Mouse (Mus musculus) neural tube, embryonic 11.5 days (tissue): ENCODE measurements around the gene Qk. TPM values are rescaled to one million over a fixed set of nuclear protein-coding genes. Genes with fewer than 3 reads are reported as not detected.

ENCODE experiments used
- ATAC-seq: fragments of 200-750 bp; cut with Nextera tagmentation; 2 replicates; pipeline ENCODE4 v1.8.0; 2017; ENCODE audit warnings: moderate number of reproducible peaks, mild to moderate bottlenecking, moderate TSS enrichment, moderate library complexity; ENCODE audit not compliant: insufficient read depth, low FRiP score, low TSS enrichment
- DNase-seq: peaks from one replicate; pipeline ENCODE4 v3.0.0-alpha.2; 2015; ENCODE audit warnings: low spot score
- H3K27ac ChIP-seq: fragments of 300-500 bp; sonication (generic); 2 replicates; pipeline ENCODE4 v1.5.1; 2014; ENCODE audit warnings: low read depth, mild to moderate bottlenecking, low read length
- H3K27me3 ChIP-seq: fragments of 300-500 bp; sonication (generic); 2 replicates; pipeline ENCODE4 v1.6.1; 2014; ENCODE audit warnings: mild to moderate bottlenecking, low read length, mixed read lengths; ENCODE audit not compliant: control insufficient read depth, insufficient read depth
- H3K36me3 ChIP-seq: fragments of 300-500 bp; sonication (generic); 2 replicates; pipeline ENCODE4 v1.6.1; 2014; ENCODE audit warnings: mild to moderate bottlenecking, low read length, moderate library complexity, mixed read lengths; ENCODE audit not compliant: control insufficient read depth, insufficient read depth
- H3K4me1 ChIP-seq: fragments of 300-500 bp; sonication (generic); 2 replicates; pipeline ENCODE4 v1.6.1; 2014; ENCODE audit warnings: low read length, mixed read lengths; ENCODE audit not compliant: control insufficient read depth, insufficient read depth
- H3K4me2 ChIP-seq: fragments of 300-500 bp; sonication (generic); 2 replicates; pipeline ENCODE4 v1.6.1; 2014; ENCODE audit warnings: low read depth, mild to moderate bottlenecking, moderate library complexity
- H3K4me3 ChIP-seq: fragments of 300-500 bp; sonication (generic); 2 replicates; pipeline ENCODE4 v1.5.1; 2014; ENCODE audit warnings: low read depth, low read length
- H3K9ac ChIP-seq: fragments of 300-500 bp; sonication (generic); 2 replicates; pipeline ENCODE4 v1.6.1; 2014; ENCODE audit warnings: mild to moderate bottlenecking, low read length
- H3K9me3 ChIP-seq: fragments of 300-500 bp; sonication (generic); 2 replicates; pipeline ENCODE4 v1.6.1; 2016; ENCODE audit warnings: low read length; ENCODE audit not compliant: control insufficient read depth
- WGBS: fragments of 180-500 bp; shearing (Covaris S2); extraction: QIAGEN DNeasy Blood & Tissue Kit; methylation state at CpG from one replicate; pipeline ENCODE4 v1.1.7; 2014; 5-methylcytosine and 5-hydroxymethylcytosine counted together
- polyA plus RNA-seq: library from polyadenylated mRNA; unstranded; fragments of >200 nt; fragmentation: Nextera tagmentation; extraction: Ambion mirVana; gene quantifications from 2 replicates; pipeline ENCODE4 v1.2.1, GENCODE M21; 2014

Qk gene
- polyA plus RNA-seq, 1 experiment from 2014 or later, result 57.0 TPM

DNA sequence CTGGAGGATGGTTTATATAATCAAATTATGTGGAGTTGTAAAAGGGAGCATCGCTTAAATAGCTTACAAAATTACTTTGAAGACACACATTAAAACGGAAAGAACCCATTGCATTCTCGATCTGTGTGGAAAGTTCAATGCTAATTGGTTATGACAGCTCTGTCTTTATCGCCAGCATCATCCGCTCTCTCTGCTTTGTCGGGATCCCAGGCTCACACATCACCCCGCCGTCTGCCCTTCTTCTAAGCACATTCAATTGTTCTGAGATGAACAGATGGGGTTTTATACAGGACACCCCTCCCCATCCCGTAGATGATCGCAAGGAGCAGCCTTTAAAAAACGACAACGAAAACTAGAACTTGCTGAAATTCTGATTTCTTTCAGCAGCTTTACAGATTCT, 37.7 kb upstream of the Qk start:
- Histone ChIP-seq H3K9ac (no peak overlapping the region), H3K4me1 (no peaks in the 10 kb centered on the region), H3K36me3 (no peaks in the 10 kb centered on the region), H3K4me3 (no peak overlapping the region), H3K27ac (no peak overlapping the region), H3K4me2 (no peak overlapping the region), H3K27me3 (no peaks in the 10 kb centered on the region), H3K9me3 (no peaks in the 10 kb centered on the region)
- WGBS, result 76% methylated on average over 12 of the region's 12 CpGs
- ATAC-seq, result no peak
- DNase-seq, result no peak

DNA sequence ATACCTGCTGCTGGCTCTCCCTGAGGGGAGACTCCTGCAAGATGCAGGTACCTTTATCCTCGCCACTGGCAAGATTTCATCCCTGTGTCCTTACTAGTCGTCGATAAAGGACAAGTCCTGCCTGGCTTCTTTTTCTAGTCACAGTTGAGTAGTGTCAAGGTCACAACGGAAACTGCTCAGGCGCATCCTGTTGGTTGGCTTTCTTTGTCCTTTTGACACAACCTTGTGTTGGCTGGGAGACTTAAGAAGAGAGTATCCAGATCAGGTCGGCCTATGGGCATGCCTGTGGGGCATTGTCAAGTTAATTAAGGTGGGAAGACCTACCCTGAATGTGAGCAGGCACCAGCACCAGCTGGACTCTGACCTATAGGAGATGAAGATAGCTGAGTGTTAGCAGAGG, 36.6 kb upstream of the Qk start:
- Histone ChIP-seq H3K9ac (no peak overlapping the region), H3K27me3 (no peaks in the 10 kb centered on the region), H3K4me3 (no peak overlapping the region), H3K4me2 (no peak overlapping the region), H3K4me1 (no peaks in the 10 kb centered on the region), H3K27ac (no peak overlapping the region), H3K36me3 (no peaks in the 10 kb centered on the region), H3K9me3 (no peaks in the 10 kb centered on the region)
- WGBS, result 52% methylated on average over 6 of the region's 6 CpGs
- ATAC-seq (no peak), DNase-seq (no peak)

DNA sequence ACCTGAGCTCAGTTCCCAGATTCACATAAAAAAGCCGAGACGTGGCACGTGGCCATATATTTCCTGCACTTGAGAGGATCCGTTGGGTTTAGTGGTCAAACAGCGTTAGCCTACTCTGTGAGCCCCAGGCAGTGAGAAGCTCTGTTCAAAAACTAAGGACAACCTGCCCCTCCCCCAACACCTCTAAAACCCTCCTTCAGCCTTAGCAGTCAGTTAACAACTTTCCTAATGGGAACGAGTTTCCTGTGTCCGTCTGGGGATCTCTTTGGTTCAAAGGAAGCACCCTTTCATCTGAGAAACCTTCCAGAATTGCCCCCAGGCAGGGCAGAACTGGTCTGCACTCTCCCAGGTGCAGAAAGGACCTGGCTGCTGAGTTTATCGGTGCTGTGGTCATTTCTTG, 36.1 kb upstream of the Qk start:
- no peak for DNase-seq
- H3K36me3 ChIP-seq, result no peaks in the 10 kb centered on the region
- H3K27ac ChIP-seq, result no peak overlapping the region
- 20% methylated on average over 8 of the region's 8 CpGs for WGBS
- H3K4me2 ChIP-seq, result no peak overlapping the region
- no peaks in the 10 kb centered on the region for H3K9me3 ChIP-seq
- no peak for ATAC-seq
- H3K27me3 ChIP-seq, result no peaks in the 10 kb centered on the region
- H3K4me3 ChIP-seq, result no peak overlapping the region
- H3K9ac ChIP-seq, result no peak overlapping the region
- H3K4me1 ChIP-seq, result no peaks in the 10 kb centered on the region

DNA sequence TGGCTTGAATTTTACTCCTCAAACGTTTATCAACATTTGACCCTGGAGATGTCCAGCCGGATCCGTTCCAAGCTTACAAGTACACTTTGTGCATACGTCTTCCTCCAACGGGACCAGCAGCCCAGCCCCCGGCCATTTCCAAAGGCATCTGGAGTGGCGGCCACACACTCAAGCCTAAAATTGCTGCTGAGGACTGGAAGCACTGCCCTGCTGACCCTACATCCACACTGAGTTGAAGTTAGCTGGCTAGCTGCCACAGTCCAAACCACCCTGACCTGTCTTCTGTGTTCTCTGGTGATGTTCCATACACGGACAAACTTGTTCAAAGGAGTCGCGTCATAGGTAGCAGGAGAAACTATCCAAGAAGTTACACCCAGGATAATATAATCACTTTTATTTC, 18.6 kb upstream of the Qk start:
- Histone ChIP-seq H3K27me3 (no peaks in the 10 kb centered on the region), H3K27ac (no peak overlapping the region), H3K9ac (no peak overlapping the region), H3K4me3 (no peak overlapping the region), H3K4me2 (no peak overlapping the region), H3K36me3 (no peaks in the 10 kb centered on the region), H3K9me3 (no peaks in the 10 kb centered on the region), H3K4me1 (peaks cover 22% of the 10 kb centered on the region; the same call in 1 of the 2 replicates)
- ATAC-seq (no peak), DNase-seq (no peak)
- WGBS, result 72% methylated on average over 10 of the region's 10 CpGs

DNA sequence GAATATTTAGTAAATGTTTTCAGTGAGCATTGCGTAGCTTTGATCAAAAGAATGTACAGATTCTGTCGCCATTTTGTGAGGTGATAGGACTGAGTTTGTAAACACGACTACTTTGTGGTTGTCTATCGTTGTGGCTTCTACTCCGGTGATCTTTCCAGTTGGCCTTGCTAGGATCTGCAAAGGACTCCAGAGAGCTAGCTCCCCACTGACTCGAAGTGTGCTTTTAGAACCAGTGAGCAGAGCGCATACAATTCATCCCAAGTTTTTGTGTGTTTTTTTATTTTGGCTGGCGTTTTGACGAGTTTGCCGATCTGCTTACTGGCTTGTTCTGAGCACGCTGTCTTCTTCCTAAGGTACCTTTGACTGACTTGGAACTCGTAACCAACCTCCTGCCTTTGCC, 16.9 kb upstream of the Qk start:
- DNase-seq (no peak), ATAC-seq (no peak)
- H3K9ac ChIP-seq, result no peak overlapping the region
- 86% methylated on average over 12 of the region's 12 CpGs for WGBS
- H3K27ac ChIP-seq, result peak overlapping the region; percentile 90
- no peaks in the 10 kb centered on the region for H3K9me3 ChIP-seq
- H3K27me3 ChIP-seq, result no peaks in the 10 kb centered on the region
- peaks cover 22% of the 10 kb centered on the region; the same call in 1 of the 2 replicates for H3K4me1 ChIP-seq
- no peaks in the 10 kb centered on the region for H3K36me3 ChIP-seq
- no peak overlapping the region for H3K4me2 ChIP-seq
- H3K4me3 ChIP-seq, result no peak overlapping the region

DNA sequence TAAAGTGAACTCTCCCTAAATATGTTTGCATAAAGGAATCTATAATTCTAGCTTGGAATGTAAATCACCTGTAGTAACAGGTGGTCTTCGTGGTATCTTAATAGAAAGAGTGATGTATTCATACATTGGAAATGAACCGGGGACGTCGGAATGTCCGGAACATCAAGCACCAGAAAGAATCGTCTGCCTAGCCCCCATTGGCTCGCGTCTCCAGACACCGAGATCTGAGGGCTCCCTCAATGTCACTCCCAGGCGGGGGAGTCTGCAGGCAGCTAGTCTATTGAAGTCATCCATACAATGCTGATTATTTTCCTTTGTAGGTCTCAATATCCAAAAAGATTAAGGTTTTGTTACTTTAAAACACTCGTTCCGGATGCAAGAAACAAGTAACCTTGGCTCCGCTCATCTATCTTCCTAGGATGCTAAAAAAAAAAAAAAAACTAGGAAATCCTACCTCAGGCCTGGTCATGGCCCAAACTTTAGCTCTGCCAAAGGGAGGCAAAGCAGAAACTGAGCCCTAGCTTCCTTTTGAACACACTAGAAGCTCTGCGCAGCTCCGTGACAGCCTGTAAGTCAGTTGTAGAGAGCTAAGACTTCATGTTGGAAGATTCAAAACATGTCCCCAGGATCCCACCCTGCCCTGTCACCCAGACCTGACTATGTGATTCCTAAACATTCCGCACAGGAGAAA, 16.3 kb upstream of the Qk start:
- H3K27ac ChIP-seq, result peak overlapping the region; percentile 90
- H3K36me3 ChIP-seq, result no peaks in the 10 kb centered on the region
- H3K4me1 ChIP-seq, result peaks cover 22% of the 10 kb centered on the region; the same call in 1 of the 2 replicates
- no peaks in the 10 kb centered on the region for H3K9me3 ChIP-seq
- peak overlapping the region; percentile 53 for H3K4me2 ChIP-seq
- peak overlapping the region; percentile 74 for H3K9ac ChIP-seq
- ATAC-seq, result peak; percentile 67
- H3K27me3 ChIP-seq, result no peaks in the 10 kb centered on the region
- H3K4me3 ChIP-seq, result peak overlapping the region; percentile 35
- DNase-seq, result peak; percentile 71
- 14% methylated on average over 16 of the region's 16 CpGs for WGBS

DNA sequence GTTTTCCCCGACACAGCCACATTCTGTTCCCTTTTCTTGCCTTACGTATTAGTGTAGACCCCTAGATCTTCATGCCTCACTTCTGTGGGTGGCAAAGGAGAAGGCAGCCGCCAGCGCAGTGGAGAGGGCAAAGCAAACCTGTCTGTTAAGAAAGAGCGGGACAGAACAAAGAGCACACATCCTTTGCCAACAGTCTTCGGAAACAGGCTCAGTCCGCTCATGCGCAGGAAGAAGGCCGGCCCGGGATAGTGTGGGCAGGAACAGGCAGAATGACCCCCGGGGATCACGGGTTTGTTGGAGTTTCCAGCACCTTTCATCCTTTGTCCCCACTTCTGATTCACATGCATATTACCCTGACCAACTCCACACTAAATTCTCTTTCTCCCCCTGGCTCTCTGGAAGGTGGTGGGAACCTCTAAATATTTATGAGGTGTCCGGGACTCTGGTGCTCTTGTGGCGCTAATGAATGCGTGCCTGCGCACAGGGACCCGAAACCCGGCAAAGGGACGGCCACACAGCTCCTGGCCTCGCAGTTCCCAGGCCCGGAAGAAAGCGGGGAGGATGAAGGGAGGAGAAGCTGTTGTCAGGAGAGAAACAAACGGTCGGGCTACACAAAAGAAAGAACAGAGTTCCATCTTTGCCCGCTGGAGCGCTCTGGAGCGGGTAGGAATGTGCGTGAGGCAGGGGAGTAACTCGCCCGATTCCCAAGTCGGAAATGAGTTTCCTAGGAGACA, 15.5 kb upstream of the Qk start:
- Histone ChIP-seq H3K27me3 (no peaks in the 10 kb centered on the region), H3K27ac (peak overlapping the region; percentile 90), H3K36me3 (no peaks in the 10 kb centered on the region), H3K4me2 (peak overlapping the region; percentile 53), H3K9ac (peak overlapping the region; percentile 74), H3K4me1 (peaks cover 22% of the 10 kb centered on the region; the same call in 1 of the 2 replicates), H3K9me3 (no peaks in the 10 kb centered on the region), H3K4me3 (peak overlapping the region; percentile 35)
- ATAC-seq, result peak; percentile 91
- under 1% methylated on average over 31 of the region's 31 CpGs for WGBS
- DNase-seq, result peak; percentile 90

DNA sequence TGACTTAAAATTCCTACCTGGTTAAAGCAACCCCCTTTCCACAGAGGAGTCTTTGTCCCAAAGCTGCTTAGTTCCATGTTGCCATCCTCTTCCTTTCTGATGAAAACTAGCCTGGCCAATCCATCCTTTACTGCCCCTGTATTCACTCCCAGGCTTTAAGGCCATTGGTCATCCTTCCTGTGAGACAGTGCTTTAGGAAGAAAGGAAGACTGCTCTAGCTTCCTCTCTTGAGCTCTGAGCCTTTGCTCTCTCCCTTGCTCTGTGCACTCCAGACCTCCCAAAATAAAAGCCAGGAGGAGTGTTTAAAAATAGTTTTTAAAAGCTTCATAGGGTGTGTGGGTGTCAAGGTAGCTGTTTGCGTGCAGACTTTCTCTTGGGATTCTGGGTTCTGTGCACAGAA, 14.8 kb upstream of the Qk start:
- H3K4me1 ChIP-seq, result peaks cover 22% of the 10 kb centered on the region; the same call in 1 of the 2 replicates
- DNase-seq (no peak), ATAC-seq (peak; percentile 7; the same call in 1 of the 2 replicates)
- no peaks in the 10 kb centered on the region for H3K9me3 ChIP-seq
- peak overlapping the region; percentile 74 for H3K9ac ChIP-seq
- no peaks in the 10 kb centered on the region for H3K27me3 ChIP-seq
- peak overlapping the region; percentile 53 for H3K4me2 ChIP-seq
- no peaks in the 10 kb centered on the region for H3K36me3 ChIP-seq
- H3K27ac ChIP-seq, result peak overlapping the region; percentile 90
- H3K4me3 ChIP-seq, result no peak overlapping the region; the same call in 1 of the 2 replicates
- 9% methylated on average over 1 of the region's 1 CpGs for WGBS

DNA sequence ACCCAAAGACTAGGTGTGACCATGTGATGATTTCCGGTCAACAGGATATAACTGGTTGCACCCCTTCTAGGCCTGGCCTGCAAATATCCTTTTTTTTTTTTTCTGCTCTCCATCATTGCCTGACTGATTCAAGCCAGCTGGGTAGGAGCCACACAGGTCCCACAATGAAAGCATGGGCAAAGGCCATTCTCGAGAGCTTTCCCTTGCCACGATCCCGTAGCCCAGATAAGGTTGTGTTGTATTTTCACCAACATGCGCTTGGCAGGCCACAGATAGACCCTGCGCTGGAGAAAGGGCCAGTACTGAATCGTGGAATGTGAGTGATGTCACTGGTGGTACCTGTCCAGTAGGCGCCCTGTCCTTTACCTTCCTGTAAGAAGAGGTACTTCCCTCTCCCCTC, 13.7 kb upstream of the Qk start:
- Histone ChIP-seq H3K9ac (no peak overlapping the region), H3K4me3 (no peak overlapping the region), H3K27me3 (no peaks in the 10 kb centered on the region), H3K4me1 (peaks cover 21% of the 10 kb centered on the region; the same call in 1 of the 2 replicates), H3K36me3 (no peaks in the 10 kb centered on the region), H3K9me3 (no peaks in the 10 kb centered on the region), H3K4me2 (no peak overlapping the region), H3K27ac (no peak overlapping the region)
- 89% methylated on average over 8 of the region's 8 CpGs for WGBS
- DNase-seq, result no peak
- no peak for ATAC-seq
